Mouse (Mus musculus) forebrain, postnatal 0 days (tissue): ENCODE measurements around the gene Immp2l. TPM values are rescaled to one million over a fixed set of nuclear protein-coding genes. Genes with fewer than 3 reads are reported as not detected.

Experiments
- ATAC-seq: fragments of 200-750 bp; cut with Nextera tagmentation; 2 replicates; pipeline ENCODE4 v1.8.0; 2017; ENCODE audit warnings: mild to moderate bottlenecking, moderate library complexity
- DNase-seq: peaks from one replicate; pipeline ENCODE4 v3.0.0-alpha.2; 2015
- H3K27ac ChIP-seq: fragments of 300-500 bp; sonication (generic); 2 replicates; pipeline ENCODE4 v1.5.1; 2014; ENCODE audit warnings: low read depth, mild to moderate bottlenecking, antibody characterized with exemption, low read length, moderate library complexity, mixed read lengths
- H3K27me3 ChIP-seq: fragments of 300-500 bp; sonication (generic); 2 replicates; pipeline ENCODE4 v1.6.1; 2014; ENCODE audit warnings: mild to moderate bottlenecking, low read length, mixed read lengths; ENCODE audit not compliant: insufficient read depth
- H3K36me3 ChIP-seq: fragments of 300-500 bp; sonication (generic); 2 replicates; pipeline ENCODE4 v1.6.1; 2014; ENCODE audit warnings: mild to moderate bottlenecking, moderate library complexity; ENCODE audit not compliant: insufficient read depth
- H3K4me1 ChIP-seq: fragments of 300-500 bp; sonication (generic); 2 replicates; pipeline ENCODE4 v1.6.1; 2014; ENCODE audit warnings: antibody characterized with exemption; ENCODE audit not compliant: insufficient read depth
- H3K4me2 ChIP-seq: fragments of 300-500 bp; sonication (generic); 2 replicates; pipeline ENCODE4 v1.6.1; 2014; ENCODE audit warnings: low read depth, mild to moderate bottlenecking, moderate library complexity
- H3K4me3 ChIP-seq: fragments of 300-500 bp; sonication (generic); 2 replicates; pipeline ENCODE4 v1.5.1; 2014; ENCODE audit warnings: low read depth, low read length, mixed read lengths
- H3K9ac ChIP-seq: fragments of 300-500 bp; sonication (generic); 2 replicates; pipeline ENCODE4 v1.6.1; 2014; ENCODE audit warnings: mild to moderate bottlenecking
- H3K9me3 ChIP-seq: fragments of 300-500 bp; sonication (generic); 2 replicates; pipeline ENCODE4 v1.6.1; 2016; ENCODE audit warnings: low read length
- CTCF ChIP-seq: sonication (generic); IDR thresholded peaks from 2 replicates; pipeline ENCODE4 v1.5.1; 2016; ENCODE audit warnings: antibody characterized with exemption, control low read depth, low read depth
- WGBS: fragments of 180-500 bp; shearing (Covaris S2); extraction: QIAGEN DNeasy Blood & Tissue Kit; methylation state at CpG from one replicate; pipeline ENCODE4 v1.1.7; 2014; 5-methylcytosine and 5-hydroxymethylcytosine counted together
- polyA plus RNA-seq: library from polyadenylated mRNA; unstranded; fragments of >200 nt; fragmentation: Nextera tagmentation; extraction: Ambion mirVana; gene quantifications from 2 replicates; pipeline ENCODE4 v1.2.1, GENCODE M21; 2015
- total RNA-seq: library from RNA; depleted of rRNA; stranded (reverse); fragments of >200 nt; gene quantifications from 2 replicates; pipeline ENCODE4 v1.2.3, GENCODE M21; 2014

Immp2l gene
- total and polyA plus RNA-seq, 2 experiments from 2014 or later: 5.9 to 19.4 TPM

DNA sequence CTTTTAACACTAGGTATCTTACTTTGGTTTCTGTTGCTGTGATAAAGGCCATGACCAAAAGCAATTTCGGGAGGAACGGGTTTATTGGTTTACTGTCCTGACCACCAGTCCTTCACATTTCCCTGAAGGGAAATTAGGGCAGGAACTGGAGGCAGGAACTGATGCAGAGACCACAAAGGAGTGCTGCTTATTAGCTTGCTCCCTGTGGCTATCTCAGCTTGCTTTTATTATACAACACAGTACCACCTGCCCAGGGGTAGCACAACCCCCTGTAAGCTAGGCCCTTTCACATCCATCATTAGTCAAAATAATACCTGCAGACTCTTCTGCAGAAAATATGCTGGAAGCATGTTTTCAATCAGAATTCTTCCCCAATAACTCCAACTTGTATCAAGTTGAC lies 844.4 kb downstream of the Immp2l start:
- Histone ChIP-seq H3K9me3 (peaks cover 7% of the 10 kb centered on the region), H3K4me1 (no peaks in the 10 kb centered on the region), H3K27me3 (no peaks in the 10 kb centered on the region), H3K9ac (no peak overlapping the region), H3K36me3 (no peaks in the 10 kb centered on the region), H3K4me2 (no peak overlapping the region), H3K4me3 (no peak overlapping the region), H3K27ac (no peak overlapping the region)
- ATAC-seq (no peak), DNase-seq (no peak)
- WGBS: 93% methylated on average over 2 of the region's 2 CpGs
- no peak for TF ChIP-seq CTCF

DNA sequence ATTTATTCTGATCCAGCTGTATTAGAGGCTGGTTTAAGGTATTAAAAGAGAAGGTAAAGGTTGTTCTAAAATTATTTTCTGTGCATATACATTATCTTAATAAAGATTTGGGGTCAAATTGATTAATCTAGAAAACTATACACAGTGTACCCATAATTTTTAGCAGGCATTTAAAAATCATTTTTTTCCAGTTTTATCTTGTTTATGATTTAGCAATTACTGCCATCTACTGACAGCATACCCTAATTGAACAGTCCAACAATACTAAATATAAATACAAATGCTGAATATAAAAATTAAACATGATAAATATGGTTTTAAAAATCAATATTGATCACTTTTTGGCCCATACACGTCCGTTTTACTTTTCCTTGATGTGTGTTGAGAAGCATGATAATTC lies 850.1 kb downstream of the Immp2l start:
- ATAC-seq (no peak), DNase-seq (no peak)
- H3K4me3 ChIP-seq: no peak overlapping the region
- TF ChIP-seq CTCF: no peak
- no peak overlapping the region for H3K9ac ChIP-seq
- no peaks in the 10 kb centered on the region for H3K4me1 ChIP-seq
- H3K4me2 ChIP-seq: no peak overlapping the region
- H3K9me3 ChIP-seq: no peaks in the 10 kb centered on the region
- H3K36me3 ChIP-seq: no peaks in the 10 kb centered on the region
- no peak overlapping the region for H3K27ac ChIP-seq
- H3K27me3 ChIP-seq: no peaks in the 10 kb centered on the region
- 84% methylated on average over 2 of the region's 2 CpGs for WGBS

DNA sequence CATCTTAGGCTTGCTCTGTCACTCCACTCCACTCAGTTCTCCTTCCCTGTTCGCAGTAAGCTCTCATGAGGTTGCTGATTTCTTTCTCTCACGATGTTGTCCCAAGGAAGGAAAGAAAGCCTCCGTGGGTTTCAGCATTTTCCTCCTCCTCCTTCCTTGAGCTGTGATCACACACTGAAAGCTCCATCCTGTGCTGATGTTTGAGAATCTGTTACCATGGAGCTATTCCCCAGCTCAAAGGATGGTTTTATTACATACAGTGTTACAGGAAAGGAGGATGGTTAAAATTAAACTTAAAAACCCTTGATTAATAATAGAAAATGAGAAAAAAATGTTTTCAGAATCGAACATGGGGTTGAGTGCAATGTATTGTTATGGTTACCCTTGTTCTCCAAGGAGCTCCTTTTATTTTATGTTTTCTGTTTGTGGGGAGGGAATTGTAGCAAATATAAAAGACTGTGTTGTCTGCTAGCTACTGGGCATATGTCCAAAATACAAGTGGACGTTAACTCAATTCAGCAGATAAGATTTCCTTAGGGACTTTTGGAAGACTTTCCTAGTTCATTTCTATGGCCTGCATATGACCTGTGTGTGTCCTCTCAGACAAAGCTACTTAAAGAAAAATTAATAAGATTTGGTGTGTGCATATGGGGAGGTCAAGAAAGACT lies 853.5 kb downstream of the Immp2l start:
- H3K36me3 ChIP-seq: no peaks in the 10 kb centered on the region

DNA sequence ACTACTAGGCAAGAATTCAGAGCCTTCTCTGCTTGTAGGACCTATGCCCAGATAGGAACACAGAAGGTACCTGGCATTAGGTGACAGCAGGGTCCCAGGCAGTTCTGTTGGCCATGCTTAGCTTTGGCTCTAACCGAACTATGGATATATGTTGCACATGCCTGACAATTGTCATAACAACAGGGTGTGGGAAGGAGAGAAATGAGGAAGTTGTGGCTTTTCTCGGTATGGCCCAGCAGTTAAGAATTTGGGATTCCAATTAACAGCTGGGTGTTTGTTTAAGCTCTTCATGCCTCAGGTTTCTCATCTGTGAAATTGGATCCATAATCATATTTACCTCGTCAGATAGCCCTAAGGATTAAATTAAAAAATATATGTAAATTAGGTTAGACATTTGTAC lies 854.6 kb downstream of the Immp2l start:
- H3K27me3 ChIP-seq: no peaks in the 10 kb centered on the region
- H3K36me3 ChIP-seq: no peaks in the 10 kb centered on the region
- TF ChIP-seq CTCF: no peak
- no peaks in the 10 kb centered on the region for H3K9me3 ChIP-seq
- H3K27ac ChIP-seq: no peak overlapping the region
- no peak overlapping the region for H3K9ac ChIP-seq
- 77% methylated on average over 3 of the region's 3 CpGs for WGBS
- DNase-seq: no peak
- H3K4me2 ChIP-seq: no peak overlapping the region
- H3K4me3 ChIP-seq: no peak overlapping the region
- no peak for ATAC-seq
- H3K4me1 ChIP-seq: no peaks in the 10 kb centered on the region

More for the DNA sequence above, 853.5 kb downstream of the Immp2l start:
- no peak for TF ChIP-seq CTCF
- Histone ChIP-seq H3K4me1 (no peaks in the 10 kb centered on the region), H3K9me3 (no peaks in the 10 kb centered on the region), H3K9ac (no peak overlapping the region), H3K4me2 (no peak overlapping the region), H3K27ac (0 out of 2 replicates have a peak overlapping the region, but pooled peaks have one; percentile 35), H3K4me3 (no peak overlapping the region), H3K27me3 (no peaks in the 10 kb centered on the region)
- peak; percentile 73 for ATAC-seq
- WGBS: 29% methylated on average over 5 of the region's 5 CpGs
- peak; percentile 41 for DNase-seq

DNA sequence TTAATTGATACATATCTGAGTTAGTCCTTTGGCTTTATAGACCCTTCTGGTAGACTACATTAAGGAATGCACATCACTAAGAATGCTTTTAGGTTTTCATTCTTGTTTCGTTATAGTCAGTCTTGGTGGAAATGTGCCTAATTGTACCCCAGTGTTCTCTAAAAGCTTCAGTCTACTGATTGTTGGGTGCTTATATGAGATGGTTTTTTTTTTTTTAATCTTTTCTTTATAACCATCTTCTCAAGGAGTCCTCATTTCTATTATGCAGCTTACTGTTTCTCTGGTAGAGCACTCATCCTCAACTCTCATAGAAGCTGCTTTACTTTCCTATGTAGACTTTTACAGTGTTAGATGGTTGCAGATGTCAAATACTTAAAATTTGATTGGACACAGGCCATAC lies 855.1 kb downstream of the Immp2l start:
- TF ChIP-seq CTCF: no peak
- DNase-seq (no peak), ATAC-seq (no peak)
- Histone ChIP-seq H3K4me1 (no peaks in the 10 kb centered on the region), H3K9ac (no peak overlapping the region), H3K27ac (no peak overlapping the region), H3K27me3 (no peaks in the 10 kb centered on the region), H3K36me3 (no peaks in the 10 kb centered on the region), H3K9me3 (no peaks in the 10 kb centered on the region), H3K4me3 (no peak overlapping the region), H3K4me2 (no peak overlapping the region)
- WGBS: 83% methylated on average over 1 of the region's 1 CpGs

DNA sequence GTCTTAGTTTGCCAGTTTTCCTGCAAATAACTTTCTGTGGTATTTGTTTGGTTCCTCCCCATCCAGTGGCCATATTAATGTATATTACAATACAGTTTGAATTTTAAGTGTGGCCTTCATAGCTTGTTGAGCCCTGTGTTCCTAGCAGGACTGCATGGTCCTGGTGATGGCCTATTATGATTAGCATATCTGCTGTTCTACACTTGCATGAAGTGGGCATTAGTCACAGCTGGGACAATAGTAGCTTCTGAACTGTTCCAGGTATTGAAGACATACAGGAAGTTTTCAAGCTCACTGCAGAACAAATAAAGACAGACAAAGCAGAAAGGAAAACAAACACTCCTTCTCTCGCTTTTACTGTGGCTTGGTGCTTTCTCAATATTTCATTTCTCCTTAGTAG lies 855.5 kb downstream of the Immp2l start:
- no peaks in the 10 kb centered on the region for H3K27me3 ChIP-seq
- WGBS: 79% methylated on average over 1 of the region's 1 CpGs

DNA sequence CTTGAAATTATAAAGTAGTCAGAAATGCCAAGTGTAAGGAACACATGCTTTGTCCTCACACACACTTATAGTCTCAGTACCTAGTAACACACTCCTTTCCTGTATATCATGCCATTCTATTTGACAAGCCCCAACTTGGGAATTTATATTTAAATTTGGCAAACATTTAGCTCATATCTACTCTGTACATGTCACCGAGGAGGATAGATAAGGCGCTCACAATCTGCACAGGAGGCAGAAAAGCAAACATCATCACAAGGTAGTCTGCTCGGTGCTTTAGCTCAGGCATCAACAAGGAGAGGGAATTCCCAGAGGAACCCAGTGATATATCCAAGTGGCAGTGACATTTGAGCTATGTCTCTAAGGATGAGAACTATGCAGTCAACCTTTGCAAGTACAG lies 856.9 kb downstream of the Immp2l start:
- Histone ChIP-seq H3K9me3 (no peaks in the 10 kb centered on the region), H3K4me3 (no peak overlapping the region), H3K36me3 (no peaks in the 10 kb centered on the region), H3K27me3 (no peaks in the 10 kb centered on the region), H3K27ac (no peak overlapping the region), H3K9ac (no peak overlapping the region), H3K4me1 (no peaks in the 10 kb centered on the region), H3K4me2 (no peak overlapping the region)
- no peak for ATAC-seq
- TF ChIP-seq CTCF: no peak
- no peak for DNase-seq
- 90% methylated on average over 3 of the region's 3 CpGs for WGBS

More for the DNA sequence above, 855.5 kb downstream of the Immp2l start:
- Histone ChIP-seq H3K27ac (no peak overlapping the region), H3K4me2 (no peak overlapping the region), H3K4me1 (no peaks in the 10 kb centered on the region), H3K36me3 (no peaks in the 10 kb centered on the region), H3K4me3 (no peak overlapping the region), H3K9me3 (no peaks in the 10 kb centered on the region), H3K9ac (no peak overlapping the region)
- TF ChIP-seq CTCF: no peak
- ATAC-seq (no peak), DNase-seq (no peak)

DNA sequence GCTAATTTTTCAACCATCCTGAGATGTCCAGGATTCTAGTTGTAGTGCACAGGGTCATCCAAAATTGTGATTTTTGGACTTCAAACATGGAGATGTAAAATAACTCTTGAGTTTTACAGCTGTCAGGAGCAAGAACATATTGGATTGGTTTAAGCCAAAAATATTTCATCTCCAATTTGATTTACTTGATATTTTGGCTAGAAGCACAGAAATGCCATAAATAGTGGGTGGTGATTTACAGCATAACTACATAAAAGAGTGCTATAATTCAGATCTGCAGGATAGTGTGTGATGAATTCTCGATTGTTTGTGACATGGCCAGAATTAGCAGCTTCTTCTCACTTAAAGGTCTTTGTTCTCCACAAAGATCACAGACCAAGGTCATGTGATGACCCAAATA lies 884.1 kb downstream of the Immp2l start:
- TF ChIP-seq CTCF: no peak
- DNase-seq (no peak), ATAC-seq (no peak)
- Histone ChIP-seq H3K4me3 (no peak overlapping the region), H3K9ac (no peak overlapping the region), H3K36me3 (no peaks in the 10 kb centered on the region), H3K27ac (no peak overlapping the region), H3K4me2 (no peak overlapping the region), H3K4me1 (no peaks in the 10 kb centered on the region), H3K9me3 (no peaks in the 10 kb centered on the region), H3K27me3 (no peaks in the 10 kb centered on the region)
- 53% methylated on average over 1 of the region's 1 CpGs for WGBS
